Mouse (Mus musculus) layer of hippocampus, postnatal 36 days (tissue): ENCODE data around the gene Ecsit. TPM values are rescaled to one million over a fixed set of nuclear protein-coding genes. Genes with fewer than 3 reads are reported as not detected.

Experiments used
- DNase-seq, 2 experiments: peaks; one replicate each; pipeline ENCODE4 v3.0.0; 2022
- total RNA-seq, 2 experiments: library from RNA; stranded (reverse); gene quantifications; 2 replicates each; pipeline ENCODE4 v1.2.3; 2021

Gene Ecsit
- 10 to 100 TPM; 42.2 to 46.3 TPM for total RNA-seq

DNA sequence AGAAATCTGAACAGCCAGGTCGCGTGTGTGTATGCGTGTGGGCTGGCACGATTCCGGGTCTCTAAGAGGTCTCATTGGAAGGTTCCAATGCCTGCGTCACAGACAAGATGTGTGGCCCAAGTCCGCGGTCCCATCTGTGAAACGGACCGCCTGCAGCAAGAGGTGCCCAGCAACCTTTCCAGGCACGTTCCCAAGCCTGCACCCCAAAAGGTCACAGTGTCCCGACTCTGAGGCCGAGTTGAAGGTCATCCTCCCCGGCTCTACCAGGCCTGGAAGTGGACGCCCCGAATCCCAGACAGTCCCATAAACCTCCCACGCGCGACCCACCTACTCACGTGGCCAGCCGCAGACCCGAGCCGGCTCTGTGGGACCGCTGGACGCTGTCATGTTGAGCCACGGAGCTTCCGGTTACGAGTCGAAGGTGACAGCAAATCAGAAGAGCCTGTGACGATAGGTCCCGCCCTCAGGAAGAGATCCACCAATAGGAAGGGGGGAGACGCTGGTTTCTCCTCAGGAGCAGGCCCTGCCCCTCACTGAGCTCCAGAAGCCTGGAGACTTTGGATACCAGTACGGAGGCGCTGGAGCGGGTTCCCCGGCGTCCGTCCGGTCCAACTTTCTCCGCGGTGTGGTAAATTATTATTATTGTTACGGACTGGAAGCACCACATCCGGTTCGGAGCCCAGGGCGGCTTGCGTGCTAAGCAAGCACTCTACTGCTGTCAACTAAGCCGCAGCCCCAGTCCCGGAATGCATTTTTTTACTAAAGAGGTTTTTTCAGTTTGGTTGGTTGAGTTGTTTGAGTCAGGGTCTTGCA is at the start of gene Ecsit:
TSS of gene Ecsit (minus strand) at position 417 of the 813 bp plus-strand sequence.
- DNase-seq: peak; percentile 92

- DNase-seq: no peak
Measured at GRCm38 (mm10) chr9:22134246-22134890, 49.1 kb upstream of the Ecsit start.

DNA sequence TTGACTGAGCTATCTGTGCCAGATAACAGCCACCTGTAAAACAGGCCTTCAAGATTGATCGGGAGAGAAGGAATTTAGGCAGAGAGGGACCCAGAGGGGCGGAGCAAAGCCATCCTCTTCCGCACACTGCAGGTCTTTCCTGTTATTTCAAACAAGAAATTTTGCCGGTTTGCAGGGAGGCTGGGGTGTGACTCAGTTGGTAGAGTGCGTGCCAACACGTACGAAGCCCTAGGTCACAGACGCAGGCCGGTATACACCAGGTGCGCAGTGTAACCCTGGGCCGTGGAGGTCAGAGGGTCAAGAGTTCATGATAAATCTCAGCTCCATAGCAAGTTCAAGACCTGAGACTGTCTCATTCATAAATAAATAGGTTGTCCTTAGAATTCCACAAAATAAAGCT is 47.0 kb upstream of the Ecsit start:
- DNase-seq: no peak

- DNase-seq: no peak
Measured at GRCm38 (mm10) chr9:22131226-22131981, 46.2 kb upstream of the Ecsit start.

DNA sequence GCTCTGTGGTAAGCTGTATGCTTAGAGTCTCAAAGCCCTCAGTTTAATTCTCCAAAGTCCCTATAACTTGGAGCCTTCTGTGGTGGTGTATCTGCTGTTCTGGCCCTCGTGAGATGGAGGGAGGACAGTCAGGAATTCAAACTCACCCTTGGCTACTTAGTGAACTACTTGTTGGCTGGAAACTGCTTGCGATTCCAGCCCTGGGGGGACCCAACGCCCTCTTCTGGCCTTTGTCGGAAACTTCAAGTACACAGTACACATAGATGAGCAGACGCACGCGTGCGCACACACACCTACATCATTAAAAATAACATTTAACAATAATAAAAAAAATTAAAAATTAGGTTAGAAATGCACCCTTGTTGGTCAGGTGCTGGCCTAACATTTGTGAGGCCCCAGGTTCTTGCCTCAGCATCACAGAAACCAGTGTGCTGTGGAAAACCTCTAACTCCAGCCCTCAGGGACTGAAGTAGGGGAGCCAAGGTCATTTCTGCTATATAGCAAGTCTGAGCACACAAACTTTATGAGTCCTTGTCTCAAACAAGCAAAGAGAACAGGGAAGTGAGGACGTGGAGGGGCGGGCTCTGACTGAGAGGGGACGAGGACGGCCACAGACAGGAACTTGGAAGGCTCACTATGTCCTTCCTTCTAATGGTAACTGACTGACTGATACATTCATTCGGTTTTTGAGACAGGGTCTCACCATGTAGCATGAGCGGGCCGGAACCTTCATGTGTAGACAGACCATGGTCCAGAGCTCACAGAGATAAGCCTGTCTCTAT is 40.2 kb upstream of the Ecsit start:
- no peak for DNase-seq

- no peak for DNase-seq
Measured at GRCm38 (mm10) chr9:22124169-22124568, 38.9 kb upstream of the Ecsit start.

- no peak for DNase-seq
Measured at GRCm38 (mm10) chr9:22123069-22123609, 37.9 kb upstream of the Ecsit start.

DNA sequence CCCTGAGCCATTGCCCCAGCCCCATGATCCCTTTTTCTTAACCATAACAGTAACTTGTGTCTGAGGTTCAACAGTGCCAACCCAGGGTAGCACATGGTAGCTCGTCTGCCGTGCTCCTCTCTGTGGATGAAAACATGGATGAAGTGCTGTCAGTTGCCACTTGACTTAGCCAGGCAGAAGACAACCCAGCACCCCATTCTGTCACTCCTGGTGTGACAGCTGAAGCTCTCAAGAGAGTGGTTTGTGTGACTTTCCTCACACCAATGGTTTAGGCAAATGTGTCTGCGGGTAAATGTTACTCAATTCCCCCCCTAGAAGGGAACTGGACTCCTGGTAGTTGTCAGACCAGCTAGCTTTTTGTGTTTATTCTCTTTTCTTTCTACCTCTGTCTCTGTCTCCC is 36.8 kb upstream of the Ecsit start:
- no peak for DNase-seq

DNA sequence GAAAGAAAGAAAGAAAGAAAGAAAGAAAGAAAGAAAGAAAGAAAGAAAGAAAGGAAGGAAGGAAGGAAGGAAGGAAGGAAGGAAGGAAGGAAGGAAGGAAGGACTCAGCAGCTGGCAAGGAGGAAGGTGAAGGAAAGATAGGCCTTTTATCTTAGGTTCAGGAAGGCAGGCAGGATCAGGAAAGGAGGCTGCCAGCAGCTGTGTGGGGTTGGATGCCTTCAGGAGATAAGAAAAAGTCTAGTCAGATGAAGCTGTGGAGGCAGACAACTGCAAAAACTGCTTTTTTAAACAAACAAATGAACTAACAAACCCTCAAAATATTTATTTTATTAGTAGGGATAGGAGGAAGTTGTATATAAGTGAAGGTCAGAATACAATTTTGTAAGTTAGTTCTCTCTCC is 36.3 kb upstream of the Ecsit start:
- DNase-seq: no peak

DNA sequence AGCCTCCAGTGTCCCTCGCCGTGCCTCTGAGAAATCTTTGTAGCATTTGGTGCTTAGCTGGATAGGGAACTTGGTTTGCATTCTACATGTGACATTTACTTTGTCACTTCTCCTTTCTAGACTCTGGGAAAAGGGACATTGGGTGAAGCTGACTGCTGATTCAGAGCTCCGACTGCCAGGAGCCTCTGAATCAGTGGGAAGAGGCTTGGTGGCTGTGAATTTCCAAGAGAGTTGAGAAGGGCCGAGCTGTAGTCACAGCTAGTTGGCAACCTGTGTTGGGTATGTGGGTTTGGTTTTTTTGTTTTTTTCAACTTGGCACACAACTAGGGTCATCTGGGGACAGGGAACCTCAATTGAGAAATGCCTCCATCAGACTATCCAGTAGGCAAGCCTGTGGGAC is 34.3 kb upstream of the Ecsit start:
- no peak for DNase-seq

DNA sequence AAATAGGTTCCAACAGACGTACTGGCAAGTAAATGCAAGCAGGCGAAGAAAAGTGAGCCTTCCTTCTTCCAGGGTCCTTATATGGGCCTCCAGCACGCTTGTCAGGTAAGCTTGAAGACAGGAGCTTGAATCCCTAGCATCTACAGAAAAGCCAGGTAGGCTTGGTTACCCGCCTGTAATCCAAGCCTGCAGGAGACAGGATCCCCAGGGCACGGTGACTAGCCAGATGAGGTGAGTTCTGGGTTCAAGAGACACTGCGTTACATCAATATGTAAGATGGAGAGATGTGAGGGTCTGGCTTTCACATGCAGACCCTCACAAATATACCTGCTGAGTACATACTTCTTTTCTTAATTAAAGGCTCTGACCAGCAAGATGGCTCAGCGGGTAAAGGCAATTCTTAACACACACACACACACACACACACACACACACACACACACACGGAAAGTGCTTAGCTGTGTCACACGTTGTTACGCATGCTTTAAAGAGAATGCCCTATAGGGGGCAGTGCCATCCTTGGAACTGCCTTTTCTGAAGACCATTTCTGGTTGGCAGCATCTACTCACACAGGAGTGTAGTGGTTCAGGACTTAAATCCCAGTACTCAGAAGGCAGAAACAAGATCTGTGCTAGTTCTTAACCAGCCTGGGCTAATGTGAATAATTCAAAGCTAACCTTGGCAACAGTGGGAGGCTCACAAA is 32.7 kb upstream of the Ecsit start:
- DNase-seq: no peak

- peak; percentile 92 to 93 for DNase-seq
Measured at GRCm38 (mm10) chr9:22116740-22117426, 31.6 kb upstream of the Ecsit start, which contains the start of gene Elof1. Gene Elof1, minus strand, starts transcription at chr9:22117172.

- no peak for DNase-seq
Measured at GRCm38 (mm10) chr9:22116086-22116485, 30.8 kb upstream of the Ecsit start.

GRCm38 (mm10) chr9:22115635-22116034 is 30.4 kb upstream of the Ecsit start:
- no peak for DNase-seq

GRCm38 (mm10) chr9:22108194-22108593 is 23.0 kb upstream of the Ecsit start:
- DNase-seq: no peak

DNA sequence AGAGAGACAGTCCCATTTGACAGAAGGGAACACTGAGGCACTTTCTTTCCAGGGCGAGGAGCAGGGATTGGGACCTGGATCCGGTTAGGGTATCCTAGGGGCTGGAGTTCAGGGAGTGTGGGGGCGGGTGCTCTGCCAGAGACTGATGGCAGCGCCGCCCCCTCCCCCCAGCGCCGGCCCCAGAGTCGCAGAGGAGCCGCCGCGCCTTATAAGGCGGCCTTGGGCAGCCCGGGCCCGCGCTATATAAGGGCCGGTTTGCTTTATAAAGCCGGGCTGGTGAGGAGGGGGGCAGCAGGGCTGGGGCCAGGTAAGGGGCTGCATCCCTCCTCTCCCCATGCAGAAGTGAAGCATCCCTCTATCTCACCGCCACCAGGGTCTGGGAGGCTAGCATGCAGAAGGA is 14.7 kb upstream of the Ecsit start:
- DNase-seq: no peak

DNA sequence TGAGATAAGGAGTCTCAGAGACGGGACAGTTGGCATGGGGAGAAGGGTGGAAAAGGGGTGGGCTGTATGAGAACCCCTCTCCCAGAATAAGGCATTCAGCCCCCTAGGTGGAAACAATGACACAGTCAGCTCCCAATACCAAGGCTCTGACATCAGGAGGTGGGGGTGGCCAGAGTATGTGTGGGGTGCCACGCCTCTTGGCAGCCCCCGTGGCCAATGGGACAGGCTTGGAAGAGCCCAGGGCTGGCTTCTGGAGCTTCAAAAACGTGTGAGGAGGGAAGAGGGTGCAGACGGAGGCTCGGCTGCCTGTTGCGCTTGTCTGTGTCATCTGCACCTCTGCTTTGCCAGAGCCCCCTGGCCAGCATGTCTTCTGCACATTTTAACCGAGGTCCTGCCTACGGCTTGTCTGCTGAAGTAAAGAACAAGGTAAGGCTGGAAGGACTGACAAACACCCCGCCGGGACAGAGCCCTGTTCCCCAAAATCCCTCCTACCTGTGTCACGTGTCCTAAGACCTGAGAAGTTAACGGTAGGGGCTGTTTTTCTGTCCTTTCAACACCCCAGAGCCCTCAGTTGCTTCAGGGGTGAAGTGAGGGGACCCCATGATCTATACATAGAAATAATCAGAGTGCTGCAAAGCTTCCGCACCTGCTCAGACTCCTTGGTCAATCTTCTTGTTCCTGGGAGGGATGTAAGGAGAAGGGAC is 13.9 kb upstream of the Ecsit start, which contains the start of gene Cnn1:
TSS of gene Cnn1 (plus strand) at position 224 of the 704 bp plus-strand sequence.
- DNase-seq: no peak

DNA sequence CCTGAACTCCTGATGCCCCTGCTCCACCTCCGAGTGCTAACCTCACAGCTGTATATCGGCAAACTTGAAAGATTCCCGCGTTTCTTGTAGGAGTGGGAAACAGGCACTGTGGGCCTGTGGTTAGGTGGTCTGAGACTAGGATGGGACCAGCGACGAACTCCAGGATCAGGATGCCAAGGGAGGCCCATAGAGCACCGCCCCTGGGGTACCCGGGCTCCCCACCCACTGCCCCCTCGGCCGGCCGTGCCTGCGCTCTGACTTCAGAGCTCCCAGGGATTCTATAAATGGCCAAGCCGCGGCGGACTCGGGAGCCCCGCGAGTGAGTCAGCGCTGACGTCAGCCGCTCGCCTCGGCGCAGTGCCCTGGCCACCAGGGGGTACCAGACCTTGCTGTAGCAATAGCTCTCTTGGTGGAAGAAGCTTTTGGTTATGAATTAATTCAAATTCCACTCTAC is 10.6 kb upstream of the Ecsit start:
- peak; percentile 64 to 67 for DNase-seq

GRCm38 (mm10) chr9:22092746-22093145 is 7.5 kb upstream of the Ecsit start:
- DNase-seq: no peak

- DNase-seq: no peak
Measured at GRCm38 (mm10) chr9:22089986-22090385, 4.7 kb upstream of the Ecsit start.
